Mouse (Mus musculus): ENCODE measurements around the gene Slc44a2. TPM values are rescaled to one million over a fixed set of nuclear protein-coding genes. Genes with fewer than 3 reads are reported as not detected.
"Not testable (repeated sequence)": the region's sequence is repeated elsewhere in the genome, so short reads cannot be mapped to it uniquely, and the experiment has no call there.

The Slc44a2 gene
- polyA plus RNA-seq, 1 experiment from 2014 or later: 62.6 TPM

GRCm38 (mm10) chr9:21287571-21288402 lies 32.7 kb upstream of the Slc44a2 start, which contains the start of gene Kri1:
TSS of gene Kri1 (minus strand) at chr9:21287969.
- WGBS: under 1% methylated on average over 59 of the region's 59 CpGs
- H3K27me3 ChIP-seq (ENCODE audit: poor library complexity, severe bottlenecking): no peaks in the 10 kb centered on the region
- DNase-seq (ENCODE audit: extremely low spot score, low spot score): peak; percentile 95
- H3K4me3 ChIP-seq: peak within 1 kb of the TSS; percentile 83
- H3K4me1 ChIP-seq: peaks cover 47% of the 10 kb centered on the region
- peak within 1 kb of the TSS; percentile 90 for H3K27ac ChIP-seq
- H3K36me3 ChIP-seq (replicated peaks): peaks cover 36% of the 10 kb centered on the region
- H3K9me3 ChIP-seq: no peaks in the 10 kb centered on the region

GRCm38 (mm10) chr9:21288404-21289336 lies 31.8 kb upstream of the Slc44a2 start:
- no peaks in the 10 kb centered on the region for H3K9me3 ChIP-seq
- peaks cover 47% of the 10 kb centered on the region for H3K4me1 ChIP-seq
- H3K27ac ChIP-seq: peak overlapping the region; percentile 90
- no peak for DNase-seq (ENCODE audit: extremely low spot score, low spot score)
- 83% methylated on average over 13 of the region's 13 CpGs for WGBS
- peak overlapping the region; percentile 83 for H3K4me3 ChIP-seq
- peaks cover 29% of the 10 kb centered on the region for H3K36me3 ChIP-seq (replicated peaks)
- H3K27me3 ChIP-seq (ENCODE audit: poor library complexity, severe bottlenecking): no peaks in the 10 kb centered on the region

GRCm38 (mm10) chr9:21289337-21289671 lies 31.2 kb upstream of the Slc44a2 start:
- Histone ChIP-seq H3K4me3 (peak overlapping the region; percentile 83), H3K27me3 (ENCODE audit: poor library complexity, severe bottlenecking) (no peaks in the 10 kb centered on the region), H3K4me1 (peaks cover 47% of the 10 kb centered on the region), H3K9me3 (no peaks in the 10 kb centered on the region), H3K36me3 (replicated peaks) (peaks cover 23% of the 10 kb centered on the region), H3K27ac (no peak overlapping the region)
- 83% methylated on average over 2 of the region's 2 CpGs for WGBS
- no peak for DNase-seq (ENCODE audit: extremely low spot score, low spot score)

- Histone ChIP-seq H3K27ac (peak overlapping the region; percentile 92), H3K4me3 (peak overlapping the region; percentile 83), H3K4me1 (peaks cover 47% of the 10 kb centered on the region), H3K27me3 (ENCODE audit: poor library complexity, severe bottlenecking) (no peaks in the 10 kb centered on the region), H3K9me3 (no peaks in the 10 kb centered on the region), H3K36me3 (replicated peaks) (peaks cover 10% of the 10 kb centered on the region)
- no peak for DNase-seq (ENCODE audit: extremely low spot score, low spot score)
- under 1% methylated on average over 20 of the region's 20 CpGs for WGBS
These were observed 29.9 kb upstream of the Slc44a2 start for GRCm38 (mm10) chr9:21290589-21290988.

- DNase-seq (ENCODE audit: extremely low spot score, low spot score): peak; percentile 100
- Histone ChIP-seq H3K27ac (peak within 1 kb of the TSS; percentile 92), H3K4me3 (peak within 1 kb of the TSS; percentile 83), H3K9me3 (no peaks in the 10 kb centered on the region), H3K36me3 (replicated peaks) (peaks cover 7% of the 10 kb centered on the region), H3K27me3 (ENCODE audit: poor library complexity, severe bottlenecking) (no peaks in the 10 kb centered on the region), H3K4me1 (peaks cover 47% of the 10 kb centered on the region)
- WGBS: under 1% methylated on average over 51 of the region's 51 CpGs
These were observed 29.3 kb upstream of the Slc44a2 start, which contains the start of gene Cdkn2d for GRCm38 (mm10) chr9:21291022-21291787. TSS of gene Cdkn2d (minus strand) at chr9:21291407.

- H3K27me3 ChIP-seq (ENCODE audit: poor library complexity, severe bottlenecking); DNase-seq (ENCODE audit: extremely low spot score, low spot score); H3K9me3 ChIP-seq; H3K36me3 ChIP-seq (replicated peaks): not testable (repeated sequence)
- peak overlapping the region; percentile 92 for H3K27ac ChIP-seq
- WGBS: 25% methylated on average over 7 of the region's 7 CpGs
- peaks cover 40% of the 10 kb centered on the region for H3K4me1 ChIP-seq
- peak overlapping the region; percentile 83 for H3K4me3 ChIP-seq
These were observed 28.6 kb upstream of the Slc44a2 start for GRCm38 (mm10) chr9:21291868-21292267.

- Histone ChIP-seq H3K9me3 (no peaks in the 10 kb centered on the region), H3K27me3 (ENCODE audit: poor library complexity, severe bottlenecking) (no peaks in the 10 kb centered on the region), H3K27ac (peak overlapping the region; percentile 92; the same call in 1 of the 2 replicates), H3K4me3 (peak overlapping the region; percentile 83; the same call in 1 of the 2 replicates), H3K36me3 (replicated peaks) (peaks cover 7% of the 10 kb centered on the region), H3K4me1 (peaks cover 36% of the 10 kb centered on the region)
- 92% methylated on average over 3 of the region's 3 CpGs for WGBS
- no peak for DNase-seq (ENCODE audit: extremely low spot score, low spot score)
These were observed 28.2 kb upstream of the Slc44a2 start for GRCm38 (mm10) chr9:21292271-21292670.

GRCm38 (mm10) chr9:21299014-21299413 lies 21.5 kb upstream of the Slc44a2 start:
- peaks cover 11% of the 10 kb centered on the region; the same call in 1 of the 2 replicates for H3K9me3 ChIP-seq
- DNase-seq (ENCODE audit: extremely low spot score, low spot score): no peak
- no peak overlapping the region for H3K4me3 ChIP-seq
- H3K27ac ChIP-seq: no peak overlapping the region
- H3K27me3 ChIP-seq (ENCODE audit: poor library complexity, severe bottlenecking): no peaks in the 10 kb centered on the region
- 84% methylated on average over 10 of the region's 10 CpGs for WGBS
- H3K4me1 ChIP-seq: no peaks in the 10 kb centered on the region
- no peaks in the 10 kb centered on the region for H3K36me3 ChIP-seq (replicated peaks)

- H3K27ac ChIP-seq: no peak overlapping the region
- WGBS: 89% methylated on average over 7 of the region's 7 CpGs
- H3K36me3 ChIP-seq (replicated peaks): no peaks in the 10 kb centered on the region
- no peak for DNase-seq (ENCODE audit: extremely low spot score, low spot score)
- H3K27me3 ChIP-seq (ENCODE audit: poor library complexity, severe bottlenecking): peaks cover under 1% of the 10 kb centered on the region; the same call in 1 of the 2 replicates
- H3K9me3 ChIP-seq: peaks cover 4% of the 10 kb centered on the region; the same call in 1 of the 2 replicates
- 0 out of 2 replicates have a peak, but pooled peaks cover 4% of the 10 kb centered on the region for H3K4me1 ChIP-seq
- H3K4me3 ChIP-seq: no peak overlapping the region
These were observed 15.4 kb upstream of the Slc44a2 start for GRCm38 (mm10) chr9:21305065-21305464.

GRCm38 (mm10) chr9:21309150-21309741 lies 11.3 kb upstream of the Slc44a2 start:
- Histone ChIP-seq H3K36me3 (replicated peaks) (no peaks in the 10 kb centered on the region), H3K4me3 (no peak overlapping the region), H3K9me3 (no peaks in the 10 kb centered on the region), H3K4me1 (peaks cover 8% of the 10 kb centered on the region; the same call in 1 of the 2 replicates), H3K27ac (no peak overlapping the region), H3K27me3 (ENCODE audit: poor library complexity, severe bottlenecking) (peaks cover 34% of the 10 kb centered on the region)
- 84% methylated on average over 15 of the region's 15 CpGs for WGBS
- DNase-seq (ENCODE audit: extremely low spot score, low spot score): no peak

GRCm38 (mm10) chr9:21311695-21312094 lies 8.8 kb upstream of the Slc44a2 start:
- Histone ChIP-seq H3K27me3 (ENCODE audit: poor library complexity, severe bottlenecking) (peaks cover 34% of the 10 kb centered on the region), H3K4me3 (peak overlapping the region; percentile 24), H3K9me3 (no peaks in the 10 kb centered on the region), H3K4me1 (peaks cover 8% of the 10 kb centered on the region; the same call in 1 of the 2 replicates), H3K27ac (no peak overlapping the region), H3K36me3 (replicated peaks) (no peaks in the 10 kb centered on the region)
- no peak for DNase-seq (ENCODE audit: extremely low spot score, low spot score)
- 24% methylated on average over 7 of the region's 7 CpGs for WGBS

Data from forebrain, embryonic 10.5 days (tissue).